Mouse (Mus musculus): ENCODE results near the gene Kcnk3.

Gene Kcnk3

GRCm38 (mm10) chr5:30615819-30616218 lies 27.8 kb downstream of the Kcnk3 start:
- no peak for DNase-seq

- DNase-seq, result no peak
Observed at GRCm38 (mm10) chr5:30616644-30617043, 28.7 kb downstream of the Kcnk3 start.

GRCm38 (mm10) chr5:30617357-30617756 lies 29.4 kb downstream of the Kcnk3 start:
- no peak for DNase-seq

GRCm38 (mm10) chr5:30617851-30618250 lies 29.9 kb downstream of the Kcnk3 start:
- DNase-seq, result peak; percentile 48 to 68

GRCm38 (mm10) chr5:30618376-30619003 lies 30.5 kb downstream of the Kcnk3 start:
- no peak for DNase-seq

- DNase-seq, result no peak
Observed at GRCm38 (mm10) chr5:30619211-30619610, 31.2 kb downstream of the Kcnk3 start.

- no peak for DNase-seq
Observed at GRCm38 (mm10) chr5:30620567-30620966, 32.6 kb downstream of the Kcnk3 start.

GRCm38 (mm10) chr5:30621211-30621790 lies 33.3 kb downstream of the Kcnk3 start:
- DNase-seq, result no peak

GRCm38 (mm10) chr5:30621844-30622176 lies 33.8 kb downstream of the Kcnk3 start:
- DNase-seq, result no peak

- peak; percentile 50 to 52 for DNase-seq
Observed at GRCm38 (mm10) chr5:30622177-30622840, 34.3 kb downstream of the Kcnk3 start.

GRCm38 (mm10) chr5:30622841-30623185 lies 34.8 kb downstream of the Kcnk3 start:
- DNase-seq, result no peak

- no peak for DNase-seq
Observed at GRCm38 (mm10) chr5:30623380-30623779, 35.4 kb downstream of the Kcnk3 start.

GRCm38 (mm10) chr5:30624311-30624710 lies 36.3 kb downstream of the Kcnk3 start:
- no peak for DNase-seq

GRCm38 (mm10) chr5:30624908-30625307 lies 36.9 kb downstream of the Kcnk3 start:
- DNase-seq, result peak in 1 of 2 experiments; percentile 13

GRCm38 (mm10) chr5:30625379-30625778 lies 37.4 kb downstream of the Kcnk3 start:
- no peak for DNase-seq

GRCm38 (mm10) chr5:30626331-30627105 lies 38.5 kb downstream of the Kcnk3 start:
- DNase-seq, result no peak

- DNase-seq, result no peak
Observed at GRCm38 (mm10) chr5:30628511-30628910, 40.5 kb downstream of the Kcnk3 start.

GRCm38 (mm10) chr5:30630401-30630800 lies 42.4 kb downstream of the Kcnk3 start:
- no peak for DNase-seq

- no peak for DNase-seq
Observed at GRCm38 (mm10) chr5:30632134-30632533, 44.2 kb downstream of the Kcnk3 start.

GRCm38 (mm10) chr5:30636994-30637393 lies 49.0 kb downstream of the Kcnk3 start:
- no peak for DNase-seq

GRCm38 (mm10) chr5:30638041-30638440 lies 50.1 kb downstream of the Kcnk3 start:
- peak; percentile 79 to 82 for DNase-seq

GRCm38 (mm10) chr5:30643477-30644179 lies 55.7 kb downstream of the Kcnk3 start:
- DNase-seq, result peak in 1 of 2 experiments; percentile 21

GRCm38 (mm10) chr5:30646036-30646435 lies 58.1 kb downstream of the Kcnk3 start:
- DNase-seq, result no peak
